Comparison of ENCODE assay signal across 7 mouse cellular contexts in the genomic region with DNA sequence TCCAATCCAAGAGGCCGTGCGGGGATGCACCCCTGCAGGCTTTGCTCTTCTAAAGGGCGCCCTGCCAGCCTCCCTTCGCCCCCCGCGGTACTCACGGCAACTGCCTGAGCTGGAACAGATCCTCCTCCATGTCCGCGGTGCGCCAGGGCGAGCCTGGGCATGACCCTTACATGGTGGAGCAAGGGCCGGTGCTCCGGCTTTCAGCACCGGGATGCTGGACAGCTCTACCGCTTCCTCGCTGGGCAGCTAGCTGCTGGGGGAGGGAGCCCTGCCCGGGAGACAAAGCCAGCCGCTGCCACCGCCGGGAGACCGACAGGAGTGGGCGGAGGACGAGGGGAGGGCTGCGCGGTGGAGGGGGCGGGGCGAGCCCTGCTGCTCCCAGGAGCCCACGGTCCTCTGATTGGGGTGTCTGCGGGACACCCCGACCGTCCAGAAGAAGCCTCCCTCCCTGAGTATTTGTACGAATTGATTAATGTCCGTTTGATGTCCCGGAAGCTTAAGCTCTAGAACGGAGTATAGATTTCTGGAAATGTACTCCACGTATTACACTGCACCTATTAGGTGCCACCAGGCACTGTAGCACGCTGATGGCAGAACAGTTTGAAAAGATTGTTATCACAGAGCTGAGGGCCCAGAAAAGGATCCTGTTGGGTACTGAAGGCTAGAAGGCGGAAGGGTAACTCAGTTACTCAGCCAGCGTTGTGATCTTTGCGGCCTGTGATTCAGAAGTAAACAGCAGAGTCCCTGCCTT. TPM values are rescaled to one million over a fixed set of nuclear protein-coding genes. Genes with fewer than 3 reads are reported as not detected.
DNase-seq lines count a peak whose midpoint lies in the region; ATAC-seq and TF ChIP-seq lines count a peak whose summit lies in the region.

Gene Svop (minus strand): TSS at position 514 of the 751 bp plus-strand sequence.

- DNase-seq in adrenal gland, postnatal 14 days, result peak; percentile 92
- DNase-seq in embryo, embryonic 9.5 days (ENCODE audit: extremely low spot score), result peak; percentile 89
- peak; percentile 66 to 74 for DNase-seq in heart, adult 2 months
- DNase-seq in kidney, adult 18-20 months, result peak; percentile 72
- DNase-seq in left cerebral cortex, postnatal 4 days, result peak; percentile 79
- peak; percentile 15 to 21 for DNase-seq in spleen, postnatal 36 days (ENCODE audit: low spot score in 2 of 2)

- no peak within 1 kb of the TSS for H3K9ac ChIP-seq in heart, adult 2 months (ENCODE audit: low read depth, low read length)
- peak within 1 kb of the TSS; percentile 77 for H3K9ac ChIP-seq in midbrain, embryonic 12.5 days (replicated peaks)

- ATAC-seq in midbrain, embryonic 12.5 days (ENCODE audit: low FRiP score, low read depth), result peak; percentile 72

- no peak for TF ChIP-seq EP300 in heart, adult 2 months (IDR thresholded peaks at IDR 0.05; ENCODE audit: insufficient read depth, low read depth, low read length)

- no peak for TF ChIP-seq CTCF in heart, adult 2 months (IDR thresholded peaks at IDR 0.05)

- no peaks in the 10 kb centered on the region for H3K27me3 ChIP-seq in heart, adult 2 months (ENCODE audit: control insufficient read depth, insufficient read depth, low read length)
- H3K27me3 ChIP-seq in midbrain, embryonic 12.5 days, result 0 out of 2 replicates have a peak, but pooled peaks cover 4% of the 10 kb centered on the region

- no peaks in the 10 kb centered on the region for H3K9me3 ChIP-seq in midbrain, embryonic 12.5 days

- WGBS in heart, adult 2 months, result 3% methylated on average over 40 of the region's 40 CpGs
- WGBS in midbrain, embryonic 12.5 days, result 3% methylated on average over 39 of the region's 40 CpGs

- no peak for TF ChIP-seq POLR2A in heart, adult 2 months (IDR thresholded peaks at IDR 0.05; ENCODE audit: insufficient read depth, low read depth, low read length)

- no peak within 1 kb of the TSS for H3K27ac ChIP-seq in heart, adult 2 months
- peak within 1 kb of the TSS; percentile 85 for H3K27ac ChIP-seq in midbrain, embryonic 12.5 days (replicated peaks)

- intact Hi-C loops in heart, adult 2 months (cut with DNase I), result no loop called here
- intact Hi-C loops in left cerebral cortex, postnatal 4 days (cut with DNase I), result no loop called here

- H3K4me2 ChIP-seq in midbrain, embryonic 12.5 days (replicated peaks), result peak within 1 kb of the TSS; percentile 61

- H3K4me1 ChIP-seq in heart, adult 2 months (ENCODE audit: control insufficient read depth, insufficient read depth, low read length), result no peaks in the 10 kb centered on the region
- peaks cover 21% of the 10 kb centered on the region for H3K4me1 ChIP-seq in midbrain, embryonic 12.5 days

- no peaks in the 10 kb centered on the region for H3K36me3 ChIP-seq in heart, adult 2 months (ENCODE audit: control insufficient read depth, insufficient read depth, low read length)
- no peaks in the 10 kb centered on the region for H3K36me3 ChIP-seq in midbrain, embryonic 12.5 days

- no peaks in the 10 kb centered on the region for H3K79me2 ChIP-seq in heart, adult 2 months (replicated peaks; ENCODE audit: control insufficient read depth, insufficient read depth, low read length)

- H3K4me3 ChIP-seq in heart, adult 2 months, result no peak within 1 kb of the TSS
- H3K4me3 ChIP-seq in midbrain, embryonic 12.5 days, result peak within 1 kb of the TSS; percentile 65

RNA-seq across cellular contexts. Expression of gene Svop, which starts in this region (rescaled TPM):
- 3.2 and 4.1 TPM in 2 replicates for total RNA-seq in adrenal gland, postnatal 14 days (2021)
- not detected for total RNA-seq in heart, adult 2 months (2021)
- 0.08 and 0.12 TPM in 2 replicates for polyA plus RNA-seq in heart, adult 2 months (2012; rRNA removed)
- total RNA-seq in left cerebral cortex, postnatal 4 days (2021), result 100 to 1,000 TPM; 107 to 115 TPM
- 47.6 and 51.7 TPM in 2 replicates for polyA plus RNA-seq in midbrain, embryonic 12.5 days (2016; fragmentation: Nextera tagmentation; extraction: Ambion mirVana)

Comparison
In these comparisons a context has a peak if more than half of its experiments do, and no peak if none do; other contexts are left out.
1. RNA of gene Svop (total RNA-seq): 107 to 115 TPM in left cerebral cortex, postnatal 4 days; 3.2 to 4.1 TPM in adrenal gland, postnatal 14 days and not detected in heart, adult 2 months; every median in the first group is over 10 times any median in the second.
2. RNA of gene Svop (polyA plus RNA-seq): 47.6 to 51.7 TPM in midbrain, embryonic 12.5 days; 0.08 to 0.12 TPM in heart, adult 2 months; every median in the first group is over 10 times any median in the second.
3. Peak in DNase-seq in heart, adult 2 months; RNA of the gene not detected or under 1 TPM.
4. DNase-seq: peak in every context shown above with its lines; median percentile 92 in adrenal gland, postnatal 14 days; 89 in embryo, embryonic 9.5 days; 79 in left cerebral cortex, postnatal 4 days; 72 in kidney, adult 18-20 months; 70 in heart, adult 2 months; 18 in spleen, postnatal 36 days.